Mouse (Mus musculus) splenic B cell, adult 2 months (primary cell): ENCODE data around the gene Selenom.

Experiments used
- DNase-seq: peaks from one replicate; pipeline ENCODE4 v3.0.0-alpha.2; 2011; ENCODE audit warnings: low read depth, low spot score
- H3K27me3 ChIP-seq: 2 replicates; pipeline ENCODE4 v1.6.1; 2012; ENCODE audit warnings: mild to moderate bottlenecking, low read length, moderate library complexity, mixed read lengths; ENCODE audit not compliant: control insufficient read depth, poor library complexity, insufficient read depth, severe bottlenecking
- H3K36me3 ChIP-seq: 2 replicates; pipeline ENCODE4 v1.6.1; 2012; ENCODE audit warnings: mild to moderate bottlenecking, low read length, moderate library complexity, mixed read lengths; ENCODE audit not compliant: control insufficient read depth, poor library complexity, insufficient read depth, severe bottlenecking

Gene Selenom

GRCm38 (mm10) chr11:3519756-3520398, 5.4 kb downstream of the Selenom start:
- no peak for DNase-seq
- Histone ChIP-seq H3K36me3 (no peaks in the 10 kb centered on the region), H3K27me3 (no peaks in the 10 kb centered on the region)

- Histone ChIP-seq H3K27me3 (no peaks in the 10 kb centered on the region), H3K36me3 (no peaks in the 10 kb centered on the region)
- DNase-seq, result no peak
These were observed 6.4 kb downstream of the Selenom start for GRCm38 (mm10) chr11:3520919-3521318.

- H3K27me3 ChIP-seq, result no peaks in the 10 kb centered on the region
- H3K36me3 ChIP-seq, result no peaks in the 10 kb centered on the region
- DNase-seq, result no peak
These were observed 7.1 kb downstream of the Selenom start for GRCm38 (mm10) chr11:3521339-3522224.

GRCm38 (mm10) chr11:3522285-3523000, 8.0 kb downstream of the Selenom start:
- H3K27me3 ChIP-seq, result no peaks in the 10 kb centered on the region
- no peaks in the 10 kb centered on the region for H3K36me3 ChIP-seq
- DNase-seq, result no peak

- DNase-seq, result no peak
- no peaks in the 10 kb centered on the region for H3K36me3 ChIP-seq
- no peaks in the 10 kb centered on the region for H3K27me3 ChIP-seq
These were observed 9.5 kb downstream of the Selenom start for GRCm38 (mm10) chr11:3523840-3524582.

GRCm38 (mm10) chr11:3525560-3525959, 11.1 kb downstream of the Selenom start:
- no peaks in the 10 kb centered on the region for H3K27me3 ChIP-seq

GRCm38 (mm10) chr11:3526207-3526606, 11.7 kb downstream of the Selenom start:
- no peak for DNase-seq
- Histone ChIP-seq H3K27me3 (no peaks in the 10 kb centered on the region), H3K36me3 (no peaks in the 10 kb centered on the region)

More at GRCm38 (mm10) chr11:3525560-3525959, 11.1 kb downstream of the Selenom start:
- no peak for DNase-seq
- no peaks in the 10 kb centered on the region for H3K36me3 ChIP-seq

- Histone ChIP-seq H3K27me3 (no peaks in the 10 kb centered on the region), H3K36me3 (no peaks in the 10 kb centered on the region)
- DNase-seq, result no peak
These were observed 12.7 kb downstream of the Selenom start for GRCm38 (mm10) chr11:3526979-3527738.

- no peak for DNase-seq
- no peaks in the 10 kb centered on the region for H3K27me3 ChIP-seq
These were observed 13.3 kb downstream of the Selenom start for GRCm38 (mm10) chr11:3527766-3528165.

GRCm38 (mm10) chr11:3528208-3528607, 13.7 kb downstream of the Selenom start:
- no peaks in the 10 kb centered on the region for H3K36me3 ChIP-seq
- no peaks in the 10 kb centered on the region for H3K27me3 ChIP-seq
- no peak for DNase-seq

More at GRCm38 (mm10) chr11:3527766-3528165, 13.3 kb downstream of the Selenom start:
- H3K36me3 ChIP-seq, result no peaks in the 10 kb centered on the region

GRCm38 (mm10) chr11:3529476-3530252, 15.2 kb downstream of the Selenom start:
- H3K27me3 ChIP-seq, result no peaks in the 10 kb centered on the region
- H3K36me3 ChIP-seq, result no peaks in the 10 kb centered on the region
- no peak for DNase-seq

GRCm38 (mm10) chr11:3530731-3531130, 16.2 kb downstream of the Selenom start:
- Histone ChIP-seq H3K27me3 (no peaks in the 10 kb centered on the region), H3K36me3 (no peaks in the 10 kb centered on the region)
- no peak for DNase-seq

- no peaks in the 10 kb centered on the region for H3K27me3 ChIP-seq
- no peaks in the 10 kb centered on the region for H3K36me3 ChIP-seq
- DNase-seq, result no peak
These were observed 17.1 kb downstream of the Selenom start for GRCm38 (mm10) chr11:3531634-3532033.
